Mouse (Mus musculus): ENCODE measurements around the gene Rufy2.

Gene Rufy2

DNA sequence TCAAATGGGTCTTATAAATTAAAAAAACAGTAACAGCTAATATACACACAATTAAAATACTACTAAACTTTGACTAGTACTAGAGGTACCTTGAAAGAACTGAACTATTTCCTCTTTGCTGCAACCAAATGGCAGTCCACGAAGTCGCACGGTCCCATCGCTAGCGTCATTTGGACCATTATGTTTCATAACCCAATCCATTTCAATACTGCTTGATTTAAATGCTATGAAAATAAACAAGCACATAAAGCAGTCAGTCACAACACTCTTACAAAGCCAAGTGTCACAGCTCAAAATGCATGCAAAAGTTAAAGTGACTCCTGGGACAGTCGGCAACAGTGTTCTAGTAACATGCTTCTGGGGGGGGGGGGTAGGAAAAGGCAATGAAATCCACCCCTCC is 39.3 kb downstream of the Rufy2 start:
- DNase-seq (ENCODE audit: low spot score in 2 of 2) = no peak

DNA sequence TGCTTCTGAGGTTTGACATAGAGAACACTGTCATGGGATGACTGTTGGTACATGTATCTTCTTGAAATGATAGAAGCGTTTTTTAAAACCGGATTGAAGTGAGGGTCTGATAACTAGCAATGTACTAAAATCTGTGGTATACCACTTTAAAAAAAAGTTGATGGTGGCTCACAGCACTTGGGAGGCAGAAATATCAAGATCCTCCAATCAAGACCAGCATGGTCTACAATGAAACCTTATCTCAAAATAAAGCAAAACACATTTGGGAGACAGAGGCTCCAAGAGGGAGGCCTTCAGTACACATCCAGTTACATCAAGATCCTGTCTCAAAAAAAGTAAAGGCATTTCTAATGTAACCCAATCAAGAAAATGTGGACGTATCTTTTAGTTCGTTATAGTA is 41.7 kb downstream of the Rufy2 start:
- no peak for DNase-seq (ENCODE audit: low spot score in 2 of 2)

DNA sequence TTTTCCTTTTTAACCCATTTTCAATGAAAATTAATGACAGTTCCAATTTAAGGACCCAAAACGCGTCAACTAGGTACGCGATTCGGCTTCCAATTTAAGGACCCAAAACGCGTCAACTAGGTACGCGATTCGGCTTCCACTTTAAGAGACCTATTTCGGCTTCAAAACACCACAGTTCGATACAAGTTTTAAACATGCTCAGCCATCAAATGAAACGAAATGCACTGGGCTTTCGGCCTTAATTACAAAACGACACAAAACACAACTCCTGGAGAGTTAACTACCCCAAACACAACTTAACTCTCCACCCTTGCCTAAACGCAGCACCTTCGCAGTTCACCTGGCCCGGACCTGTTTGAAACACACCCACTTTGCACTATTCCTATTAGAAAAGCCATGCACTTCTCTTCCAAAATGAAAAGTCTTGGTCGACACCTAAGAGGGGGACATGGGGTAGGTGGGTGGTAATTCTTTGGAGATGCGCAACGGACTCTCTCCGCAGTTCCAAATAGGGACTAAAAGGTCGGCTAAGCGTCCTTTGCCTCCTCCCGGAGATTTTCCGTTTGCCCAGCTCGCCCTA is 42.6 kb downstream of the Rufy2 start:
- DNase-seq (ENCODE audit: low spot score in 2 of 2) = no peak

DNA sequence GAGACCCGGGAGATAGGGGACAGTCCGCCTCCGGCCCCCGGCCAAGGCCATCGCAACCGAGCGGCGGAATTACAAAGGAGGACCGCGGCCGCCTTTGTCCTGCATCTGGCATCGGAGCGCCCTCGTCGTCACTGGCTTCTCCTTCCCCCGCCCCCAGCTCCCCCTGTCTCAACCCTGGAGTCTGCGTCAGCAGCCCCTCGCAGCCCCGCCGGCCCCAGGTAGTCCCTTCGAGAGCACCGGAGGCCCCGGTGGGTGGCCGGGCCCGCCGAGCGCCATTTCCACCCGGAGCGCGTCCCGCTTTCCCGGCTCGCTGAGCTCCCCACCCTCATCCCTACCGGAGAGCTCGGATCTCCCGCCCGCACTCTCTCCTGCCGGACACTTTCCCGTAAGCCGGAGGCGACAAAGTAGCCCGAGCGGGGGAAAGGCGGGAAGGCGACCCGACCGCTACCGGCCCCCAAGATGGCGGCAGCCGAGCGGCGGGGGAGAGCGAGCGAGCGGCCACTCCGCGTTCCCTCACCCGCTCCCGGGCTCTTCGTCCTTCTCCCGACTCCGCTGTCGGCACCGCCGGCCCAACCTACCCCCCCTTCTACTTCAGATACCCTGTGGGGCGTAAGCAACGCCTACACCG is 43.2 kb downstream of the Rufy2 start:
- DNase-seq (ENCODE audit: low spot score in 2 of 2) = peak; percentile 70 to 71

DNA sequence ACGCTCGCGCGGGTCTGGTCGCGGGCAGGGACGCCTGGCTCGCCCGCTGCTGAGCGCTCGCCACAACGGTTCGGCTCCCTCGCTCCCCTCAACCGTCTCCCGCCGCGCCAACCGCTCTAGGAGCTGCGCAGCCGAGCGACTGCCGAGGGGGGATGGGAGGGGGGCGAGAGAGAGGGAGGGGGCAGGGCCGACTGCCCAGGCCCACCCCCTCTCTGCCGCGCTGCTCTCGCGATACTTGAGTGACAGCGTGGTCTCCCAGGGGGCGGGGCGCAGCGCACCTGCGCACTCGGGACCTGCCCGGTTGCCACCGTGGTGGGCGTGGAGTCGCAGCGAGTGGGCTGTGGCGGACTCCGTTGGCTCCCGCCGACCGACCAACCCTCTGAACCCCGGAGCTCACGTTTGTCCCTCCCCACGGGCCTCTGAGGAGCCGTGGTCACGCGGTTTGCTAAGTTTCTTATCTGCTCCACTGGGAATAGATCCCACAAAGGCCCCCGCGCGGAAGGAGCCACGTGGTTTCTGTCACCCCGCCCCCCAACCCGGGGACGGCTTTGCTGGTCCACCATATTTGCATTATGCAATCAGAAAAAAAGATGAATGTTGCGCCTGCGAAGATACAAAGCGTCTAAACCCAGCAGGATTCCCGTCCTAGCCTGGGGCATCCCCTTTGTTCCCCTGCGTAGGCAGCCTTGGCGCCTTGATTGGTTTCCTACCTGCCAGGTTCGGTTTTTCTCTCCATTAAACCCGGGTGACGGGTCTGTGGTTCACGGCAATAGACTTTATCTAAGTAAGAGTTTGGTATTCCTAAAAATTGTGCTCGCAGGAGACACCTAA is 43.9 kb downstream of the Rufy2 start, which contains the start of the genes Hnrnph3 and Pbld2:
Hnrnph3 (minus strand) TSS at position 469 of the 831 bp plus-strand sequence.
Pbld2 (plus strand) TSS at position 567 of the 831 bp plus-strand sequence.
- peak; percentile 99 for DNase-seq (ENCODE audit: low spot score in 2 of 2)

DNA sequence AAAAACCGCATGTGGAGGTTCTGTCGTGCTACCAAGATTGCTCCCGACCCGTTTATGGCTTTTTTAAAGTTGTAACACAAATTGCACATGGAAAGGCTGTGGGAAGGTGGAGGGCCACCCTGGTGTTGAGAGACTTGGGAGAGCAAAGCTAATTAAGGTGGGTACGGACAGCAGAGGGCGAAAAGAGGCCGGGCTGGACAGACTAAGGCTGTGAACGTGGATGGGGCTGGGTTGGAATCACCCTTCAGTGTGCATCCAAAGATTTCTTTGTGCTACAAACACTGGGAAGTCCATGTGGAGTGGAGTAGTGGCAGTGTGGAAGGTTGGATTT is 44.5 kb downstream of the Rufy2 start:
- peak; percentile 78 to 82 for DNase-seq (ENCODE audit: low spot score in 2 of 2)

DNA sequence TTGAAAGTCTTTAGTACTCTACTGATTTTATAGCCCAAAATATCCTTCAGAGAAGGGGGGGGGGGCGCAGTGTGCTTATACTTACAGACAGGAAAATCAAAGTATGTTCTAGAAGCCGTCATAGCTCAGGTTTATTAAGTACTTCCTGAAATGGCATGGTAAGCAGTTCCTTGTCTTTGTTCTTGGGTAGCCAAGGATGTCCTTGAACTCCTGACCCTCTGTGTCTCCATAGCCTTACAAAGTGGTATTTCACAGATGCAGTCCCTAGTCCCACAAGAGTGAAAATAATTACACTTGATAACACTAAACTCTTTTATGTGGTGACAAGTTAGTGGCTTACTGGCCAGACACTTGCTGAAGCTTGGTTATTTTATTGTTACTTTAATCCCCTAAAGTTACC is 45.0 kb downstream of the Rufy2 start:
- no peak for DNase-seq (ENCODE audit: low spot score in 2 of 2)

DNA sequence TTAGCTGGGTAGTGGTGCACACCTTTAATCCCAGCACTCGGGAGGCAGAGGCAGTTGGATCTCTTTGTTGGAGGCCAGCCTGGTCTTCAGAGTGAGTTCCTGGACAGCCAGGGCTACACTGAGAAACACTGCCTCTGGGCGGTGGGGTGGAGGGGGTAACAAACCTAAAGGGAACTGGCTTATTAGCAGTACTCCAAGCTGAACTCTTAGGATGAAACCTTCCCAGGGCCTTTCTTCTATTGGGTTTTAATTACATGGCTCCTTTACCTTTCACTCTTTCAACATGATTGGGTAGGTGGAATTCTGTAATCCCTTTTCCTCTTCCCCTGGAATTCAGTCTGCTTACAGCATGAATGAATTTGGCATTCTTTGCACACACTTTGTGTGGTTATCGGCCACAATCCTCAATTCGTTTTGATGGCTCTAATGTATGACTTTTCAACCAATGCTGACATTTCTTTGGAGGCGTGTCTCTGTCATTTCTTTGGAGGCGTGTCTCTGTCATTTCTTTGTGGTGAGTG is 45.5 kb downstream of the Rufy2 start:
- DNase-seq (ENCODE audit: low spot score in 2 of 2) = no peak

DNA sequence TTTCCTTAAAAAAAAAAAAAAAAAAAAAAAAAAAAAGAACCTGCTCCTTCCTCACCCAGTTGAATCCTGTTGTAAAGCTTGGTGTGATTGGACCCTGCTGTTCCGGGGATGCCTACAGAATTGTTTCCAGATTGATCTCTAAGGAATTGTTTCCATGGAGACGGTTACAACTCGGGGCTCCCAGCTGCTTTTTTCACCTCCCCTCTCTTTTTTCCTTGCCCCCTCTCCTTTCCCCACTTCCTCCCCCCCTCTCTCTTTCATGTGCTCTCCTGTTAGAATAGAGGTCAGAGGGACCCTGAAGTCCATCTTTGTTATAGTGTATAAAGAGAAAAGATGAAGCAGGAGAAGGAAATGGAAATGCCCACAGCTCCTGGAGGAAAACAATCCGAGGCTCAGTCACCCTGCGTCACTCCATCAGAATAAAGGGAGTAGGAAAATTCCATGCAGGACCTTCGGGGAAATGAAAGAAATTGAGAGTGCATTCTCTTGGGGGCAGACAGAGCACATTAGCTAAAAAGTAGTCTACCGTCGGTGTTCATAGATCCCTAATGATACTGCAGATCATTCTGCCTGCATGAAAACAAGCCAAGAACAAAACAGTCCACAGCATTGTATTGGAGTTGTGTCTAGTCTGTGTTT is 46.3 kb downstream of the Rufy2 start:
- DNase-seq (ENCODE audit: low spot score in 2 of 2) = no peak

DNA sequence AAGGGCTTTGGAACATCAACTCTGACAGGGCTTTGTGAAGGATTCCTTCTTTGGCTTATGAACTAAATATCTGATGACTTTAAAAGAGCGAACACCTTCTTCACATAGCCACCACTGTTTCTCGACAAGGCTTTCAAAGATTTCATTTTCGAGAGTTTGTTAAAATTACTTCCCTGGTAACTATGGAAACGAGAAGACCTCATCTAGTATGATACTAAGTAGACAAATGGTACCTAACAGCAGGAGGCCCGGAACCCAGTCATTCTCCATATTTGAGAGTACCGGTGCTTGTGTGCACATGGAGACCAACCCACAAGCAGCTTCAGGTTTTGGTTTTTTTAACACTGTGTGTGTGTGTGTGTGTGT is 46.8 kb downstream of the Rufy2 start:
- no peak for DNase-seq (ENCODE audit: low spot score in 2 of 2)

DNA sequence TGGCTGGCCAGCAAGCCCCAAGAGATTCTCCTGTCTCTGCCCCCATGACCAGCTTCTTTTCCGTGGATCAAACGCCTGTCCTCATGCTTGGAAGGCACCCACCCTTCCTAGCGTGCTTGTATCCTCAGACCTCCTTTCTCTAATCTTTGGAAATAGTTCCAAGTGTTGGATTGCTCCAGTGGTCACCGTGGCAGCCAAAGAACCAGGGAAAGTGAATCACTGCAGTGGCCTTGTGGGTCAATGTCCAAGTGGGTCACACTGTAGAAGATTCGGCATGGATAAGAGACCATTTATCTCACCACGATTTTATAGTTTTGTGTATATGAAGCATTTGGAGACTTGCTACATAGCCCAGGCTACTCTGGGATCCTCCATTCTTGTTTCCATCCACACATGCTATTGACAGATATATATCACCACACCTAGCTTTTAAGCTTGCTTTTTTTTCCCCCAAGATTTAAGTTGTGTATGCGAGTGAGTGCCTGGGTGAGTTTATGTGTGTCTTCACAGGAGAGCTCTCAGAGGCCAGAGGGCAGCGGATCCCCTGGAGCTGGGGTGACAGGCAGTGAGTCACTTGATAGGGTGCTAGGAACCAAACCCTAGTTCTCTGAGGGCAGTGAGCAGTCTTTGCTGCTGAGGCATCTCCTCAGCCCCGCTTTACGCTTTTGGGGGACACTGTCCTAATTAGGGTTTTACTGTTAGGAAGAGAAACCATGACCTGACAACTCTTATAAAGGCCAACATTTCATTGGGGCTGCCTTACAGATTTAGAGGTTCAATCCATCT is 47.5 kb downstream of the Rufy2 start:
- no peak for DNase-seq (ENCODE audit: low spot score in 2 of 2)

DNA sequence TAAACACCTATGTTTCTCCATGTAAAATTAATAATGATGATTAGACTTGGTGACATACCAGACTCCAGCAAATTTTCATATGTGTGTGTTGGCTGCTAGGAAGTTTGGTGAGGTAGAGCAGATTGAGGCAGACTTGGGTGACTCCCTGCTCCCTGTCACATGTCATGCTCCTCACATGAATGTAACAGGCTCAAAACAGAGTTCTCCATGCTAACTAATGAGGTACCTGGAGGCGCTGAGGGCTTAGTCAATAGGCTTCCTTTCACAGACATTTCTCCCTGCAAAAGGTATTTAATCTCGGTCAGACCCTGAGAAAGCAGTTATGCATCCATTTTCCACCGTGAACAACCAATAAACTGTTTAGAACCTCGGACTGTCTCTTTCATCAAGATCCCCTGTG is 48.4 kb downstream of the Rufy2 start:
- DNase-seq (ENCODE audit: low spot score in 2 of 2) = no peak

DNA sequence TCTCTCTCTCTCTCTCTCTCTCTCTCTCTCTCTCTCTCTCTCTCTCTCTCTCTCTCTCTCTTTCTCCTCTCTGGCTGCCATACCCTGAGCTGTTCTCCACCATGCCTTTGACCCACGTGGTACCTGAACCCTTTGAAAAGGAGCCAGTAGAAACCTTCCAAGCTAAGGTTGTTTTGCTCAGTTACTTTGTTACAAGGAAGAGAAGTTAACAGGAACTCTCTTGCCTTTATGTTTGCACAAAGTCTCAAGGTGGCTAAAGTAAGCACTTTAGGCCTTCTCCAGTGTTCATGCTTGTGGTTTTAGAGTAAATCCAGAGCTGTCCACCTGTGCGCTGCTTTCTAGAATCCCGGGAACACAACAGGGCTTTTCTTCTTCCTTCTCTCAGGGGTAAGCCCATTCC is 52.2 kb downstream of the Rufy2 start:
- no peak for DNase-seq (ENCODE audit: low spot score in 2 of 2)

DNA sequence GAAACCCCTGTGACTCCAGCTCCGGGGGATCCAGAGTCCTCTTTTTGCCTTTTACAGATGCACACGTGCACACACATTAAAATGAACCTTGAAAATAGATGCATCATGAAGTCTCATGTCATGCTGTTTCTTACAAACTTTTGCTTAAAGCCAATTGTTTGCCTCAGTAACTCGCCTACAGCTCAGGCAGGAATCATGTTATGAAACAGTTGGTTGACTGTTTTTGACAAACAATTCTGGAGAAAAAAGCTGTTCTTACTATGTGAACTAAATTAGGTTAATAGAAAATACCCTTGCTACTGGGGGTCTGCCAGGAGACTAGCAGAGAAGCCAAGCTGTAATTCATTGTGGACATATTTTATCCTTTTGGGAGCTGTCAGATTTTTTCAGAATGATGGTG is 52.9 kb downstream of the Rufy2 start:
- DNase-seq (ENCODE audit: low spot score in 2 of 2) = no peak

DNA sequence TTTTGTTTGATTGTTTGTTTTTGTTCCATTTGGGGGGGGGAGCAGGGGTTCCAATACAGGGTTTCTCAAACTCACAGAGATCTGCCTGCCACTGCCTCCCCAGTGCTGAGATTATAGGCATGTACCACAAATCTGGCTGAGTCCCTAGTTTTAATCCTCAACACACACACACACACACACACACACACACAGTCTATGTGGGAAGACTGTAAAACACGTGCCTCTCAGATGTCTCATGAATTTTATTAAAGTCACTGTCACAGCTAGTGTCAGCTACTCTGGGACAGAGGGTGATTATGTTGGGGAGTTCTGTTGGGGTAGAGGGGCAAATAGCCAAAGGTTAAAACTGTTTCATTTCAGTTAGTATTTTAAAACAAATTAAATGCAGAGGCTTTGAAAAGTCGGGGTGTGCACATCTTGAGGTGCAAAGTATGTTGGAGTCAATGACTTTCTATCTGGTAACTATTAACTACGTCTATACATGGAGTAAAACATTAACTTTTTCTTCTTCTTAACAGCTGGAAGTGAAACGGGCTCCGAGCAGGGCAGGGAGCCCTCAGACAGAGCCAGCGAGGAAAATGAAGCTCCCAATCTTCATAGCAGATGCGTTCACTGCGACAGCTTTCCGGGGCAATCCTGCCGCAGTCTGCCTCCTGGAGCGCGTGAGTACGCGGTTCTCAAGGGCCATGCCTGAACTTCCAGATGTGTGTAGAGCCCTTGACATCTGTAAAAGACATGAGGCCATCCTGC is 58.7 kb downstream of the Rufy2 start:
- no peak for DNase-seq (ENCODE audit: low spot score in 2 of 2)

DNA sequence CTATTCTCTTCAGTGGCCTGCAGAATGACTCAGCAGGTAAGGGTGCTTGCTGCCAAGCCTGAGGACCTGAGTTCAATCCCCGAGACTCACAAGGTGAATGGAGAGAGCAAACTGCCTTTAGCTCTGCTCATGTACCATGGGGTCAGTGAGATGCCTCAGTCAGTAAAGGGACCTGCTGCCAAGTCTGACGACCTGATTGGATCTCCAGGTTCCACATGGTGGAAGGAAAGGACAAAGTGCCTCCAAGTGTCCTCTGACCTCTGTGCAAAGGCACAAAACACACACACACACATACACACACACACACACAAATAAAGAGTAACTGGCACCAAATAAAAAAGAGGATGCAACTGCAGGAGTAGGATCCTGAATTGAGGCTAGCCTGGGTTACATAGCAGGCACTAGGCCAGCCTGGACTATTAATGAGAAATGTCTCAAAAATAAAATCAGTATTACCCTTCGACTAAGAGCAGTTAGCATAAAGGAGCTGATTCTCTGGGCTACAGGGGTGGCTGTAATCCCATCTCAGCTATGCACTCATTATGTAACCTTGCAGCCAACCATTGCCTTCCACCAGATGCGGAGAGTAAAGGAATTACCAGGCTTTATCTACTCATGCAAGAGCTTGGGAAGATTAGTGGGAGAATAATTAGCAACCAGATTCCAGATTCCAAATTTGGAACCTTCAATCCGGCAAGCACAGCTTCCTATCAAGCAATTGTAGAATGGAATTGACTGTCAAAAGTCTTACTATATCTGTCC is 60.0 kb downstream of the Rufy2 start:
- no peak for DNase-seq (ENCODE audit: low spot score in 2 of 2)

DNA sequence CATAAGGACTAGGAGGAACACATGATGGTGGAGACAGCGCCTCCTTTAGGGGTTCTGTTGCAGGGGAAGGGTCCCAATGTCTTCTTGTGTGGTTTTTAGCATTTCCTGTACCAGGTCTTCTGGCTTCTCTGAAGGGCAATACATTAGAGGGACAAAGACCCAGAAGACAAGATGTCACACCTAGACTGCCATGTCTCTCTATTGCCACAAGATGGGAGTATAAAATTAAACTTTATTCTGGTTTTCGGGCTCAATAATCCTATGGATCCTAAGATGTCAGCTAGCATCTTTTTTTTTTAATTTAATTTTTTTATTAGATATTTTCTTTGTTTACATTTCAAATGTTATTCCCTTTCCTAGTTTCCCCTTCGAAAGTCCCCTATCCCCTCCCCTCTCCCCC is 63.1 kb downstream of the Rufy2 start:
- DNase-seq (ENCODE audit: low spot score in 2 of 2) = no peak

DNA sequence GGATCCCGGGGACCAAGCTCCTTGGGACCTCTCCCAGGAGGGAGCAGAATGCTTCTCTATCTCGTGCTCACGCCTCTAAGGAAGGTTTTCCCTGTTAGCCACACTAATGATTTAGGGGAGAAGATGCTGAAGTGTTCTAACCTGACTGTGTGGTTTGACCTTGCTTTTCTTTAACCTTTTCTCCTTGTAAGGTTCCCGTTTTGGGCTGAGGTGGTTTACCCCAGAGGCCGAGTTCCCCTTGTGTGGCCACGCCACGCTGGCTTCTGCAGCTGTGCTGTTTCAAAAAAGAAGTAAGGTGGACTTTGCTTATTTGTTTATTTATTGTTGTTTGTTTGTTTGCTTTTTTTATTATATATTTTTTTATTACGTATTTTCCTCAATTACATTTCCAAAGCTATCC is 67.7 kb downstream of the Rufy2 start:
- DNase-seq (ENCODE audit: low spot score in 2 of 2) = no peak

DNA sequence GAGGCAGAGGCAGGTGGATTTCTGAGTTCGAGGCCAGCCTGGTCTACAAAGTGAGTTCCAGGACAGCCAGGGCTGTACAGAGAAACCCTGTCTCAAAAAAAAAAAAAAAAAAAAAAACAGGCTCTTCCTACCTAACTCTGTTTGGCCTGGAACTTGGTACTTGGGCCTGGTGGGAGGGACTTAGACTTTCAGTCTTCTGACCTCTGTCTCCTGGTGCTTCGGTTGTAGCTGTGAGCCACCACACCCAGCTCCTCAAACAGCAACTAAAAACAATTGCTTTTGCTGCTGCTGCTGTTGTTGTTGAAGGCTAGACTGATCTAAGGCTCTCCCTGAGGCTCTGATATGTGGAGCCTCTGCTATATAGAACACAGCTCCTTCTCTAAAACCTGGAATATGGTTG is 69.1 kb downstream of the Rufy2 start:
- DNase-seq (ENCODE audit: low spot score in 2 of 2) = no peak

DNA sequence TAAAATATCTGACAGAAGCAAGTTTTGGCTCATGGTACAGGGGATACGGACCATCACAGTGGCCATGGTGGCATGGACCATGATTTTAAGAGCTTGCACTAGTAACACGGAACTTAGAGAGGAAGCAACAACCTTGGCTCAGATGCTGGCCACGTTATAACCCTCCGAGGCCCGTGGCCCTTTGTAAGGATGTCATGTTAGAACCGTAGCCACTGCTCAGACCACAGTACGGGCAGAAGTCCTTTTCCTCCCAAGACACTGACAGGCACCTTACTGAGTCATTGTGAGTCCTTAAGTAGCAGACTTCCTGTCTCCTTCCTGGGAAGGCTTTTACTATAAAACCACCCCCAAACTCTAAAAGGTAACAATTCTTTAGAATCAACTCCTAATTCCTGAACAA is 71.2 kb downstream of the Rufy2 start:
- no peak for DNase-seq (ENCODE audit: low spot score in 2 of 2)

Data from heart, adult 9 months (tissue).